Mouse (Mus musculus): ENCODE measurements around the gene Fam168a. TPM values are rescaled to one million over a fixed set of nuclear protein-coding genes. Genes with fewer than 3 reads are reported as not detected.

Fam168a gene
- polyA plus RNA-seq, 1 experiment from 2014 or later = 40.2 TPM

- ChIA-PET POLR2A (interaction anchor here (1.6 kb wide), 1 partner anchor 21 kb away, joined by 7 read pairs; no protein-coding TSS in a partner anchor), CTCF (interaction anchor here (0.7 to 3.3 kb wide), 4 partner anchors 7 to 311 kb away, joined by 3 to 43 read pairs (median 8); no protein-coding TSS in a partner anchor)
- no peak for ATAC-seq
- in situ Hi-C loops (cut with MboI; ENCODE audit: low pct_unique_long_range_greater_than_20kb) = no loop called here
- H3K27me3 ChIP-seq = no peaks in the 10 kb centered on the region
- no peak for DNase-seq (ENCODE audit: low read depth, low spot score)
- TF ChIP-seq CTCF (IDR thresholded peaks at IDR 0.05) = no peak
Observed at GRCm38 (mm10) chr7:100847131-100847530, 140.7 kb downstream of the Fam168a start.

GRCm38 (mm10) chr7:100848744-100849143 is 142.3 kb downstream of the Fam168a start:
- H3K27me3 ChIP-seq = no peaks in the 10 kb centered on the region
- in situ Hi-C loops (cut with MboI; ENCODE audit: low pct_unique_long_range_greater_than_20kb) = no loop called here
- DNase-seq (ENCODE audit: low read depth, low spot score) (no peak), ATAC-seq (no peak)
- no peak for TF ChIP-seq CTCF (IDR thresholded peaks at IDR 0.05)
- POLR2A ChIA-PET = interaction anchor here (0.9 to 1.2 kb wide), 2 partner anchors 9 to 162 kb away, joined by 3 to 4 read pairs; no protein-coding TSS in a partner anchor
- CTCF ChIA-PET = interaction anchor here (0.8 to 3.3 kb wide), 12 partner anchors 9 to 203 kb away, joined by 3 to 43 read pairs (median 4); partner anchors contain the start of gene Relt

- TF ChIP-seq CTCF (IDR thresholded peaks at IDR 0.05) = no peak
- DNase-seq (ENCODE audit: low read depth, low spot score) (no peak), ATAC-seq (no peak)
- no peaks in the 10 kb centered on the region for H3K27me3 ChIP-seq
- POLR2A ChIA-PET = no interaction called here
- CTCF ChIA-PET = interaction anchor here (0.8 to 3.3 kb wide), 10 partner anchors 9 to 202 kb away, joined by 3 to 43 read pairs (median 4); partner anchors contain the start of gene Relt
- in situ Hi-C loops (cut with MboI; ENCODE audit: low pct_unique_long_range_greater_than_20kb) = no loop called here
Observed at GRCm38 (mm10) chr7:100849508-100849907, 143.1 kb downstream of the Fam168a start.

- H3K27me3 ChIP-seq = no peaks in the 10 kb centered on the region
- DNase-seq (ENCODE audit: low read depth, low spot score) (no peak), ATAC-seq (no peak)
- ChIA-PET CTCF (interaction anchor here (2.3 kb wide), 1 partner anchor 15 kb away, joined by 6 read pairs; no protein-coding TSS in a partner anchor), POLR2A (no interaction called here)
- in situ Hi-C loops (cut with MboI; ENCODE audit: low pct_unique_long_range_greater_than_20kb) = no loop called here
- TF ChIP-seq CTCF (IDR thresholded peaks at IDR 0.05) = no peak
Observed at GRCm38 (mm10) chr7:100851481-100852356, 145.3 kb downstream of the Fam168a start.

- no peak for ATAC-seq
- no peaks in the 10 kb centered on the region for H3K27me3 ChIP-seq
- DNase-seq (ENCODE audit: low read depth, low spot score) = no peak
- ChIA-PET CTCF (interaction anchor here (0.6 to 2.3 kb wide), 2 partner anchors 13 to 153 kb away, joined by 3 to 6 read pairs; no protein-coding TSS in a partner anchor), POLR2A (no interaction called here)
- TF ChIP-seq CTCF (IDR thresholded peaks at IDR 0.05) = no peak
- in situ Hi-C loops (cut with MboI; ENCODE audit: low pct_unique_long_range_greater_than_20kb) = no loop called here
Observed at GRCm38 (mm10) chr7:100853396-100853795, 147.0 kb downstream of the Fam168a start.

GRCm38 (mm10) chr7:100854137-100854814 is 147.8 kb downstream of the Fam168a start:
- TF ChIP-seq CTCF (IDR thresholded peaks at IDR 0.05) = no peak
- in situ Hi-C loops (cut with MboI; ENCODE audit: low pct_unique_long_range_greater_than_20kb) = no loop called here
- no peak for DNase-seq (ENCODE audit: low read depth, low spot score)
- ChIA-PET POLR2A (no interaction called here), CTCF (interaction anchor here (0.6 to 2.3 kb wide), 5 partner anchors 10 to 154 kb away, joined by 3 to 6 read pairs (median 3); no protein-coding TSS in a partner anchor)
- ATAC-seq = no peak
- no peaks in the 10 kb centered on the region for H3K27me3 ChIP-seq

GRCm38 (mm10) chr7:100854861-100855260 is 148.4 kb downstream of the Fam168a start:
- CTCF ChIA-PET = interaction anchor here (1.1 to 1.8 kb wide), 3 partner anchors 9 to 32 kb away, joined by 3 to 5 read pairs (median 3); no protein-coding TSS in a partner anchor
- in situ Hi-C loops (cut with MboI; ENCODE audit: low pct_unique_long_range_greater_than_20kb) = no loop called here

GRCm38 (mm10) chr7:100855300-100855699 is 148.9 kb downstream of the Fam168a start:
- H3K27me3 ChIP-seq = no peaks in the 10 kb centered on the region
- POLR2A ChIA-PET = no interaction called here
- in situ Hi-C loops (cut with MboI; ENCODE audit: low pct_unique_long_range_greater_than_20kb) = no loop called here
- CTCF ChIA-PET = interaction anchor here (1.8 kb wide), 1 partner anchor 11 kb away, joined by 5 read pairs; no protein-coding TSS in a partner anchor
- no peak for TF ChIP-seq CTCF (IDR thresholded peaks at IDR 0.05)
- DNase-seq (ENCODE audit: low read depth, low spot score) = no peak
- no peak for ATAC-seq

More at GRCm38 (mm10) chr7:100854861-100855260, 148.4 kb downstream of the Fam168a start:
- no peaks in the 10 kb centered on the region for H3K27me3 ChIP-seq
- ATAC-seq (no peak), DNase-seq (ENCODE audit: low read depth, low spot score) (no peak)
- POLR2A ChIA-PET = no interaction called here
- TF ChIP-seq CTCF (IDR thresholded peaks at IDR 0.05) = no peak

- ATAC-seq (no peak), DNase-seq (ENCODE audit: low read depth, low spot score) (no peak)
- TF ChIP-seq CTCF (IDR thresholded peaks at IDR 0.05) = no peak
- H3K27me3 ChIP-seq = no peaks in the 10 kb centered on the region
- in situ Hi-C loops (cut with MboI; ENCODE audit: low pct_unique_long_range_greater_than_20kb) = no loop called here
- ChIA-PET CTCF (interaction anchor here (1.8 kb wide), 1 partner anchor 10 kb away, joined by 5 read pairs; no protein-coding TSS in a partner anchor), POLR2A (no interaction called here)
Observed at GRCm38 (mm10) chr7:100855795-100856573, 149.5 kb downstream of the Fam168a start.

All from Patski (cell line).